ENCODE assay signal across 9 mouse cellular contexts in genomic region chr16:31493550-31493965, GRCm38 (mm10).
DNase-seq lines count a peak whose midpoint lies in the region; ATAC-seq lines count a peak whose summit lies in the region.
"Had no signal": no experiment of that assay in that cellular context is flagged by ENCODE, and none has a peak within 500 bp of the region (broad histone marks: within the 10 kb centered on the region; RNA-seq: fewer than 3 reads in every experiment).

No protein-coding gene starts in this region.

- WGBS in lung, embryonic 16.5 days = 35% methylated on average over 6 of the region's 6 CpGs
- WGBS in forebrain, embryonic 14.5 days = 38% methylated on average over 6 of the region's 6 CpGs

- H3K4me2 ChIP-seq in lung, embryonic 16.5 days (ENCODE audit: low read depth, low read length) = peak overlapping the region; percentile 28
- no peak overlapping the region for H3K4me2 ChIP-seq in forebrain, embryonic 14.5 days (ENCODE audit: low read length)

- no peaks in the 10 kb centered on the region for H3K36me3 ChIP-seq in lung, embryonic 16.5 days (ENCODE audit: control insufficient read depth, insufficient read depth, low read length)
- no peaks in the 10 kb centered on the region for H3K36me3 ChIP-seq in forebrain, embryonic 14.5 days (ENCODE audit: control insufficient read depth, insufficient read depth, low read length)
- H3K36me3 ChIP-seq in splenic B cell, adult 2 months (ENCODE audit: control insufficient read depth, insufficient read depth, low read length, poor library complexity, severe bottlenecking) = no peaks in the 10 kb centered on the region

- no peaks in the 10 kb centered on the region for H3K27me3 ChIP-seq in lung, embryonic 16.5 days (ENCODE audit: control insufficient read depth, insufficient read depth, low read depth, low read length)
- H3K27me3 ChIP-seq in forebrain, embryonic 14.5 days (replicated peaks; ENCODE audit: control insufficient read depth, insufficient read depth, low read length) = no peaks in the 10 kb centered on the region
- no peaks in the 10 kb centered on the region for H3K27me3 ChIP-seq in splenic B cell, adult 2 months (ENCODE audit: control insufficient read depth, insufficient read depth, low read length, poor library complexity, severe bottlenecking)

- peaks cover 17% of the 10 kb centered on the region for H3K4me1 ChIP-seq in lung, embryonic 16.5 days (replicated peaks; ENCODE audit: control insufficient read depth, insufficient read depth, low read length)
- H3K4me1 ChIP-seq in forebrain, embryonic 14.5 days (ENCODE audit: control insufficient read depth, insufficient read depth, low read length) = peaks cover 28% of the 10 kb centered on the region

- peak; percentile 52 for DNase-seq in adrenal gland, postnatal 14 days
- no peak for DNase-seq in adrenal gland, adult 2 months
- no peak for DNase-seq in lung, postnatal 14 days
- DNase-seq in forebrain, embryonic 14.5 days (ENCODE audit: low spot score) = no peak
- peak; percentile 4 for DNase-seq in splenic B cell, adult 2 months (ENCODE audit: low read depth, low spot score)
- DNase-seq in cerebellum, adult 8-10 months = no peak
- DNase-seq: right cerebral cortex, postnatal 14 days had no signal

- peak overlapping the region; percentile 64 for H3K27ac ChIP-seq in lung, embryonic 16.5 days (ENCODE audit: low read length)
- H3K27ac ChIP-seq in forebrain, embryonic 14.5 days (ENCODE audit: low read depth, low read length) = peak overlapping the region; percentile 2; the same call in 1 of the 2 replicates

- H3K9ac ChIP-seq in lung, embryonic 16.5 days (ENCODE audit: low read length) = no peak overlapping the region; the same call in 1 of the 2 replicates
- no peak overlapping the region for H3K9ac ChIP-seq in forebrain, embryonic 14.5 days (ENCODE audit: low read length)

- ATAC-seq in lung, embryonic 16.5 days (ENCODE audit: low read depth) = no peak
- ATAC-seq in forebrain, embryonic 14.5 days = no peak
- ATAC-seq in granulocyte monocyte progenitor cell, adult 5-6 weeks (replicated peaks; ENCODE audit: poor library complexity, severe bottlenecking) = no peak

- no peaks in the 10 kb centered on the region for H3K9me3 ChIP-seq in lung, embryonic 16.5 days (ENCODE audit: control insufficient read depth, low read length)
- no peaks in the 10 kb centered on the region for H3K9me3 ChIP-seq in forebrain, embryonic 14.5 days (replicated peaks; ENCODE audit: control insufficient read depth, low read length)

- no peak overlapping the region for H3K4me3 ChIP-seq in lung, embryonic 16.5 days (ENCODE audit: low read length)
- no peak overlapping the region for H3K4me3 ChIP-seq in forebrain, embryonic 14.5 days (ENCODE audit: low read depth, low read length)

Comparison
In these comparisons a context has a peak if more than half of its experiments do, and no peak if none do; other contexts are left out.
1. DNase-seq: peak in adrenal gland, postnatal 14 days (single experiment) and splenic B cell, adult 2 months (single experiment); none in adrenal gland, adult 2 months (single experiment), lung, postnatal 14 days (single experiment), forebrain, embryonic 14.5 days (single experiment) and cerebellum, adult 8-10 months (single experiment).